Mouse (Mus musculus) ZHBTc4 (cell line): Measurements from ENCODE around the gene Pcsk5.
A peak's percentile ranks its signal among the peaks of the same experiment; 100 is the strongest.

Experiments used
- DNase-seq: peaks from one replicate; pipeline ENCODE4 v3.0.0-alpha.2; 2011; ENCODE audit warnings: low read depth, low spot score

The Pcsk5 gene

DNA sequence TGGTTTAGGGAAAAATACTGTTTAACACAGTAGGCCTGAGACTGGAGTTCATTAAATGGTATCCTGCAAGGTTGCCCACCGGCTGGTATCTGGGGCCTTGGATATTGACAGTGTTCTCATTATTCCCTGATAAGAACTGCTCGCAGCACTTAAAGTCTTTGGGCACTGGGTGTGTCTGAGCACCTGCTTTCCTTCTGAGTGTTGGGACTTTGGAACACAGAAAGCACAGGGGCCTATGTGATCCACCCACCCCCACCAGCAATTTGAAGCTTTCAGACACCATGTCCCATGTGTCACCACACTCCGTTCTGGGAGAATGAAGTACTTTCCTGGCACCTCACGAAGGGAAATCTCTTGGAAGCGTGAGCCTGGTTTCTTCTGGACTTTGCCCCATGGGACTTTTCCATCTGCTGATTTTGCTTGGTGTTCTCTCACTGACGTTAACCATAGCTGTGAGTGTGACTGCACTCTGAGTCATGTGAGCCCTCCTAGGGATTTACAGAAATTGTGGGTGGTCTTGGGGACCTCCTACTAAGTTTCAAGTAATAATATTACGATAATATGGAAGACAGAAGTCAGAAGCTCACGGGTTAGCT, 92.9 kb downstream of the Pcsk5 start:
- no peak for DNase-seq

DNA sequence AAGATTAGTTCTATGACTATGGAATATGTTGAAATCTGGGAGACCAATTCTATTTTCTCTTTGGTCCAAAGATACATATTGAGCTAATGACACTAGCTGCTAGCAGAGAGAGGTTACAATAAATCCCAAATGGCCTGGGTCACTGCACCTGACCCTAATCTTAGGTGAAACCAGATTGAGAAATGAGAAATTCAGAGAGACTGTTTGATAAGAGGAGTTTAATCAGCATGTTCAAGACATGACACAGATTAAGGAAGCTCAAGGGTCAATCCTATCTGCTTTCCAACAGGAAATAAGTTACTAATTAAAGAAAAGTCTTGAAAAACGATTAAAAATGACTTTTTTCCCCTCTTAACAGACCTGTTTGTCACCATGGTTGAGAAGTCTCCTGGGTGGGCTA, 96.0 kb downstream of the Pcsk5 start:
- DNase-seq = no peak

- DNase-seq = no peak
These were observed 104.7 kb downstream of the Pcsk5 start for GRCm38 (mm10) chr19:17732676-17733277.

GRCm38 (mm10) chr19:17717066-17717465, 120.4 kb downstream of the Pcsk5 start:
- no peak for DNase-seq

GRCm38 (mm10) chr19:17715281-17715955, 122.0 kb downstream of the Pcsk5 start:
- no peak for DNase-seq

GRCm38 (mm10) chr19:17691626-17692025, 145.8 kb downstream of the Pcsk5 start:
- DNase-seq = no peak

GRCm38 (mm10) chr19:17678371-17678770, 159.1 kb downstream of the Pcsk5 start:
- DNase-seq = no peak

DNA sequence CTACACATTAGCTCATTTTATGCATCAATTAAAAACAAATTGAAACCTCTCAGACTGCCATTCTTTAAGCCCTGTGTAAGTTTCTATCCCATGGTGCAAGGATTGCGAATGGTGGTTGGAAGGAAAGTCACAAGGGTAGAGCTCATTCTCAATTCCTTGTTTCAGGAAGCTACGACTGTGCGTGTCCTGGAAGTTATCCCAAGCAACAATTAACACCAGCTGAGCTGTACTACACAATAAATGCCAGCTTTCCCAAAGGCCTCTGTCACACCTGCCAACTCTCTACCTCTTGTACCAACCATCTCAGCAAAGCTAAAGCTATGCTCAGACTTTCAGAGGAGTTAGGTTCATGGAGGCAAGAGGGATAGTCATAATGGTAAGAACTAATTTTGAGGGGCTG, 174.8 kb downstream of the Pcsk5 start:
- no peak for DNase-seq

- DNase-seq = no peak
These were observed 175.2 kb downstream of the Pcsk5 start for GRCm38 (mm10) chr19:17662271-17662670.

GRCm38 (mm10) chr19:17659321-17659720, 178.1 kb downstream of the Pcsk5 start:
- no peak for DNase-seq

DNA sequence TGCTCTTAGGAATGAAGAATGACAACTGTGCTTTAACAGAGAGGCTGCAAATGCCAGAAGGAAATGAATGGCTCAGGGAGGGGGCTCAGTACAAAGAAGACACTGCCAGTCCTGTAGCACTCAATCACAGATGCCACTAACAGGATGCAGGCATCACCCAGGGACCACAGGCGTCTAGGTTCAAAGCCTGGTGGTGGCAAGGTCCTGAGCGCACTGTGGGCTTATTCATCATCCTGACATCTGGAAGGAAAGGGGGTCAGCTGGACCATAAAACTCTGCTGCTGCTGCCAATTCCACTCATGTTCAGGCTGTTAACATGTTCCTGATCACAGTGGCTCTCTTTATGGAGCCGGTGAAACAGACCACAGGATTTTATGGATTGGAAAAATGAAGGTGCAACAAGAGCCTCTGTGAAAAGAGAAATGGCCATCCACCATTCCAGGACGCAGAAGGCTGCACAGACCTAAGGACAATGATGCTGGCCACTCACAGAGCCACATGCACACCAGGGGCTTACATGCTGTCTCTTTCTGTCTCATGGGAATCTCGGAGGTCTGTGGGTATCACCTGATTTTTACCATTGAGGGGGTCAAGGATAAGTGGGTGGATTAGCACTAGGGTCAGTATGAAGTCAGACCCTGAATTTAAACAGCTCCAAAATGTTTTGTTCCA, 186.5 kb downstream of the Pcsk5 start:
- no peak for DNase-seq

DNA sequence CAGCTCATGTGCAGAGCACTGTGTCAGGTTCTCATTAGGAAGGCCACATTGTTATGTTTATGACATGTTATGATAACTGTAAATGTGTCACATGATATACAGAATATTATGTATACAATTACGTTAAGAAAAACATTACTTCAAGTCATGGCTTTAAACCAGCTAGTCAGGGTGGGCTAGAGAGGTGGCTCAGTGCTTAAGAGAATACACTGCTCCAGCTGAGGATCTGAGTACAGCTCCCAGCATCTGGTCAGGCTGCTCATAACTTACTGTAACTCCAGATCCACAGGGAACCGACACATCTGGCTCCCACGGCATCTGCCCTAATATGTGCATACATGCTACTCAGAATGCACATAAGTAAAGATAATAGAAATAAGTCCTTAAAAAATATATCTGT, 187.5 kb downstream of the Pcsk5 start:
- DNase-seq = no peak

DNA sequence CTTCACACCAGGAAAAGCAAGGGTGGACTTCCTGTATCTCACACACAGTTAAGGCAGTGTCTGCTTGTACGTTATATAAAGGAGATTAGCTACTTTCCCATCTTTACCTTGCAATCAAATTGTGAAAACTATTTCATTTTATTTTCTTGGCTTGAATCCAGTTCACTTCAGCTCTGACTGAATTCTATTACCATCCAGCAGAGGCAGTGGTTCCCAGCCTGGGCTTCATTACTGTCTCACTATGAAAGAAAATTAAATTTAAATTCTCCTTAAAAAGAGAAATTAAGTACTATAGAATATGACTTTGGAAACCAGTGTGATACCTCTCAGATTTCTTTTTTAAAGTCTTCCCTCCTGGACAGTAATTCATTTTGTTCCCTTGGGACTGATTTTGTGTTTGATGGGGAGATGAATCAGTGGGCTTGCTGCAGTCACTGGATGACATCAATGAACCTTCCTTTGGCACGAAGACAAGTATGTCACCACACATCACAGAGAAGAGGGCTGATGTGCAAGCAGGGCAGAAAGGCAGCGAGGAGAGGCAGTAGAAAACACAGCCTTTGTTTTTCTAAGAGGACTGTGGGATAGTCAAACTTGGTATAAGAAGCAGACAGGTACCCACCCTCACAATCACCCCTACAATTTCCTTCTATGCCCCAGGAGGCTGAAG, 194.2 kb downstream of the Pcsk5 start:
- no peak for DNase-seq

DNA sequence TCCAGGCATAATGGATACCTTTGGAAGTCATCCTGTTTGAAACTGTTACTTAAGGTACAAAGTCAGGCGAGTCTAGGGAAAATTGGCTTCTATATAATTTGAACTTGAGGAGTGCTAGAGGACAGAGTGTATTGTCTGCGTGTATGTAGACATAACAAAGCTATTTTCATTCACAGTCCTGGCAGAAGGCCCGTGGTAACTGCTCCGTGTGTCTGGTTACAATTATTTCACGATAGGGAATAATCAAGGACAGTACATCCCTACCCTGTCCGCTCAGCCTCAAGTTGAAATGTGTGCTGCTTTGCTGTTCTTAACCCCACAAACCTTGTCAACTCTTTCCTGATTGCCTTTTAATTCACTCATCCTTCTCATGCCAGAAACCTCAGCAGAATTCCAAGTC, 201.4 kb downstream of the Pcsk5 start:
- no peak for DNase-seq

GRCm38 (mm10) chr19:17615646-17616045, 221.8 kb downstream of the Pcsk5 start:
- DNase-seq = no peak

DNA sequence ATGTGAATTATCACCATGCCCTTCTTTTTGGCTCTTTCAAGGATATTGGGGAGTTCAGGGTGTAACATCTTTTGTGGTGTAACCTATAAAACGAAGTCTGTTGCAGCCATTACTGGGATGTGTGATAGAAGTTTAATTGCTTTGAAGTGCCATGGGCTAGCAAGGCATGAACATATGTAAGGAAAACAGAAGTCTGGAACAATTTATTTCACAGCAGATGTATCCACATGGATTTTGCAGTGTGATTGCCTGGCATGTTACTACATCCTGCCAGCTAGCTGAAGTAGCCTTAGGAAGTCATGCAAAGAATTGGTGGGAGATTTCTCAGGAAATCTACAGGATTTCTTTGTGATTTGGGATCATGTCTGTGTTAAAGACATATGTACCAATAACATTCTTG, 230.9 kb downstream of the Pcsk5 start:
- no peak for DNase-seq

DNA sequence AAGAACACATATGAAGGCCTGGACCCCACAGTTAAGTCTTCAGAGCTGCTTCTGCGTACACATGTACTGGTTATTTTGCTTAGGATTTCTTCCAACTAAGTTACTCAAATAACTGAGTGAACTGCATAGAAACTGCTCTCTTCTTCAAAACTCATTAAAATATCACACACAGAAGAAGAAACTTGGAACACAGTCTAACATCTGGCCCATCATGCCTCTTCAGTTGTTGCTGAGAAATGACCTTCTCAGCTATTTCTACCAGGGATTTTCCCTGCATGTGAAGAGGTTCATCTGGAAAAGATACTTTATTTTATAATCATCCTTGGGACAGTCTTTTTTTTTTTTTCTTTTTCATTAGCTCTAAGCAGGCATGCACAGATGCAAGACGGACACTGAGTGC, 231.3 kb downstream of the Pcsk5 start:
- no peak for DNase-seq

DNA sequence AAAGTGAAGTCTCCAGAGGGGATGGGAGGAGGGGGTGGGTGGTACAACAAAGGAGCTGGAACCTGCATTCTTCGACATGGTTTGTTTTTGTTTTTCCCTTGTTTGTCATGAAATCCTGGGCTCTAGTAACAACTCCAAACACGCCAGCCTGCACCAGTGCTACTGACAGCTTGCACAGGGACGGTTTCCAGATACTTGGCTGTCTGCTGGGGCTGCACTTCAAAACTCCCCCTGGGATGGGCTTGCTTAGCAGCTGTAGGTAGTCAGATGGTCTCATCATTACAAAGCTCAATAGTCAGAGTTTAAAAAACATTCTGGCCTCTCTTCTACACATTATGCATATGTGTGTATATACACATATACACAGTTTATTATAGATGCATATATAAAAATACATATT, 234.1 kb downstream of the Pcsk5 start:
- no peak for DNase-seq

- DNase-seq = no peak
These were observed 237.1 kb downstream of the Pcsk5 start for GRCm38 (mm10) chr19:17600347-17600746.

DNA sequence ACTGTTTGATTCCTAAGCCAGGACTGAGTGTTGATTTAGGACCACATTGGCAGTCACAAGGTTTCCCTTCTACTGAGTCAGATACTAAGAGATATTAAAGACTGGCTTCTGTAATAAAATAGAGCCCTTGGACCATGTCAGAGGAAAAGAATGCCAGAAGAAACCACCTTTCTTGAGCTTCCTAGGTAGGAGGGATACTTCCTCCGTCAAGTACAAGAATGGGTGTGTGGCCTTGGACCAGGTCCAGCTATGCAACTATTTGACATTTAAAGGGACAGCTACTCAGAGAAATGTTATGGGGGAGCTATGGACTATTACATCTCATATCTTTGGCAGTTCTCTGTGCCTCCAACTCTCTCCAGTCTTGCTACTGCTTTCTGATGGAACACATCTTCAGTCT, 244.6 kb downstream of the Pcsk5 start:
- no peak for DNase-seq

DNA sequence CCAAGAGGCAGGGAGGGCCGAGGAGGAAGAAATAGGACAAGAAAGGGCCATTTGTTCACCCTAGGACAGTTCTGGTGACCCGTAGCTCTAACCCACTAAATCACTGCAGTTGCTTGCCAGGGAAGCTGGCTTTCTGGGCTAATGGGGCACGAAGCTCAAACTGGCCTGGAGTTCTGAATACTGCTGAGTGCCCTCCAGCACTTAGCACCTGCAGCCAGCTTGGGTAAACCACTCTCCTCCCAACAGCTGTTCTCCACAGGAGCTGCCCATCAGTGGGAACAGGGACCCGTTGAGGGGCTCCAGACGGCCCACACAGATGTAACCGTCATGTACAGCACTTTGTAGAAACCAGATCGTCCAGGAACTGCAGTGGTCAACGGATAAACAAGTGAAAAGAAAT, 246.1 kb downstream of the Pcsk5 start:
- DNase-seq = peak; percentile 2

DNA sequence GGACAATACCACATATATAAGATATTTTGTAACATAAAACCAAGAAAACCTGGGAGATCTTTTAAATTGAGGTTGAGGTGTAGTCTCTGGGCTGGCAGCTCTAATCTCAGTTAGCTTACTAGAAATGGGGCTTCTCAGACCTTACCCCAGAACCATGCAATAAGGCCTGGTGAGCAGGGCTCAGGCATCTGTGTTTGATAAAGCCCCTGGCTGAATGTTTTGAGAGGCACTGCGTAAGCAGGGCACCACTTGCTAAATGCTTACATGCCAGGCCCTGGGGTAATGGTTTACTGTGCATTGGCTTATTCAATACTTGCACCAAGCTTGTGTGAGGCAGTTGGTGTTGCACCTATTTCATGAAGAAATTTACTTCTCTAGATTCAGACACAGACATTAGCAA, 247.1 kb downstream of the Pcsk5 start:
- DNase-seq = no peak
